Mouse (Mus musculus) testis, adult 2 months (tissue): Measurements from ENCODE around the gene Ston2.

Source experiments
- CTCF ChIP-seq: fragments of 200-500 bp; IDR thresholded peaks from 2 replicates; pipeline ENCODE4 v1.5.1; 2012; ENCODE audit warnings: low read depth, mild to moderate bottlenecking, inconsistent platforms, low read length, moderate library complexity; ENCODE audit not compliant: control insufficient read depth, insufficient read depth, insufficient replicate concordance
- POLR2A ChIP-seq: fragments of 200-500 bp; IDR thresholded peaks from 2 replicates; pipeline ENCODE4 v1.6.1; 2012; ENCODE audit warnings: low read depth, mild to moderate bottlenecking, inconsistent platforms, low read length, moderate library complexity; ENCODE audit not compliant: control insufficient read depth

GRCm38 (mm10) chr12:91749543-91750184, 38.5 kb downstream of the Ston2 start:
- TF ChIP-seq CTCF (no peak), POLR2A (no peak)
